Mouse (Mus musculus) ES-E14 (cell line): Measurements from ENCODE around the gene Rxfp1.

Experiments used
- CHD2 ChIP-seq: IDR thresholded peaks from 2 replicates; pipeline ENCODE4 v1.6.1; 2014; ENCODE audit warnings: mild to moderate bottlenecking, low read depth, low read length, inconsistent platforms
- HCFC1 ChIP-seq: IDR thresholded peaks from 2 replicates; pipeline ENCODE4 v1.6.1; 2012; ENCODE audit warnings: low read length, inconsistent platforms, borderline replicate concordance; ENCODE audit not compliant: insufficient read depth
- MAFK ChIP-seq: IDR thresholded peaks from 2 replicates; pipeline ENCODE4 v1.6.1; 2014; ENCODE audit warnings: mild to moderate bottlenecking, low read depth, low read length, inconsistent platforms; ENCODE audit not compliant: insufficient read depth
- ZC3H11A ChIP-seq: IDR thresholded peaks from 2 replicates; pipeline ENCODE4 v1.6.1; 2012; ENCODE audit warnings: low read depth, mild to moderate bottlenecking, inconsistent platforms, low read length, borderline replicate concordance
- ZNF384 ChIP-seq: IDR thresholded peaks from 2 replicates; pipeline ENCODE4 v1.6.1; 2012; ENCODE audit warnings: low read depth, low read length, inconsistent platforms

- TF ChIP-seq ZC3H11A = no peak
- TF ChIP-seq HCFC1 = no peak
- TF ChIP-seq CHD2 = no peak
- no peak for TF ChIP-seq MAFK
- TF ChIP-seq ZNF384 = no peak
These were observed 145.7 kb downstream of the Rxfp1 start for GRCm38 (mm10) chr3:79591793-79592471.
